8 mouse cellular contexts compared by ENCODE assay signal in the genomic region with DNA sequence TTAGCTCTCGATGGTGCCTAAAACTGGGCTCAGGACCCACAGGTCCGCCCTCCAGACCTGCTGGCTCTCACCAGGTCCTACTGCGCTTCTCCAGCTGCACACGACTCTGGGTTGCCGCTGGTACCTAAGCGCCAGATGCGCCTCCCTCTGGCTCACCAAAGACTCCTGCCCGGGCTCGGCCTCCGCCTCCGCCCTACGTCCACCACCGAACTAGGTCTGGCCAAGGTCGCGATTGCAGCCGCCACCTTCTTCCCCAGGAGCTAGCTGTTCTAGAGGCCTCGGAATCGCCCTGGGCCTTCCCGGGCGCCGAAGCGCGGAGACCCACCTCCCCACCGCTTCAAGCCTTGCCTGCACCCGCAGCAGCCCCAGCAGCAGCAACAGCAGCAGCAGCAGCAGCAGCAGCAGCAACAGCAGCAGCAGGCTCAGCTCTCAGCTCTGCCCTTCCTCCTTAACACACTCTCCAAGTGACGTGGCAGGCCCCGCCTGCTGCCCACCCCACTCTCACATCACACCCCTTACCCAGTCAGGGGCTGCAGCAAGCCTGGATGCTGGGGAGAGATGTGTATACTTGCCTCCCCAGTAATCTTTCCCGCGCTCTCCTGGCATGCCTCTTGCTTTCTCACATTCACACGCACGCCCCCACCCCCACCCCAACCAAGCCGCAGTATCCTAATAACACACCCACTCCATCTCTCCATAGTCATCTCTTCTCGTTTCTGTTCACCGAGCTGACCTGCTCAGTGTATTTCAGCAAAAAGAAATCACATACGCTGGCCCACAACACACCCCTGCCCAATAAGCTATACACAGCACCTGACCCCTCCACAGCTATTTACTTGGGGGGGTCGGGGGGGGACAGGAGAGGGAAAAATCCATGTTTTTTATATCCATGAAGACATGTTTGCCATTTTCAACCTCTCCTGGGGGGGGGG. TPM values are rescaled to one million over a fixed set of nuclear protein-coding genes. Genes with fewer than 3 reads are reported as not detected.
DNase-seq lines count a peak whose midpoint lies in the region; ATAC-seq and TF ChIP-seq lines count a peak whose summit lies in the region.

Gene Kcna6 (minus strand): TSS at position 464 of the 932 bp plus-strand sequence.

- ATAC-seq in intestine, embryonic 15.5 days = peak; percentile 82
- no peak for ATAC-seq in liver, embryonic 12.5 days
- ATAC-seq in megakaryocyte-erythroid progenitor cell, adult 5-6 weeks (replicated peaks; ENCODE audit: low FRiP score, low TSS enrichment, poor library complexity, severe bottlenecking) = no peak

- peaks cover 15% of the 10 kb centered on the region for H3K4me1 ChIP-seq in intestine, embryonic 15.5 days (replicated peaks)
- H3K4me1 ChIP-seq in liver, embryonic 12.5 days = no peaks in the 10 kb centered on the region
- 0 out of 2 replicates have a peak, but pooled peaks cover 1% of the 10 kb centered on the region for H3K4me1 ChIP-seq in small intestine, adult 2 months (ENCODE audit: control insufficient read depth, insufficient read depth, insufficient read length, low read length)

- WGBS in intestine, embryonic 15.5 days = 1% methylated on average over 36 of the region's 36 CpGs
- WGBS in liver, embryonic 12.5 days (ENCODE audit: insufficient replicate concordance) = 4% methylated on average over 36 of the region's 36 CpGs
- 4% methylated on average over 36 of the region's 36 CpGs for WGBS in small intestine, adult 2 months

- peak within 1 kb of the TSS; percentile 48 for H3K4me3 ChIP-seq in intestine, embryonic 15.5 days (replicated peaks)
- H3K4me3 ChIP-seq in liver, embryonic 12.5 days = peak within 1 kb of the TSS; percentile 41
- H3K4me3 ChIP-seq in small intestine, adult 2 months (ENCODE audit: low read depth, low read length) = peak within 1 kb of the TSS; percentile 16; the same call in 1 of the 2 replicates

- peaks cover 36% of the 10 kb centered on the region for H3K27me3 ChIP-seq in intestine, embryonic 15.5 days (replicated peaks)
- peaks cover 60% of the 10 kb centered on the region for H3K27me3 ChIP-seq in liver, embryonic 12.5 days (replicated peaks)
- peaks cover 10% of the 10 kb centered on the region; the same call in 1 of the 2 replicates for H3K27me3 ChIP-seq in small intestine, adult 2 months (ENCODE audit: control insufficient read depth, insufficient read depth, low read length)

- TF ChIP-seq POLR2A in small intestine, adult 2 months (IDR thresholded peaks at IDR 0.05; ENCODE audit: low read depth, low read length) = no peak

- TF ChIP-seq CTCF in small intestine, adult 2 months (IDR thresholded peaks at IDR 0.05; ENCODE audit: extremely low read depth, insufficient read length, insufficient replicate concordance, low read depth, low read length) = no peak

- H3K36me3 ChIP-seq in intestine, embryonic 15.5 days = no peaks in the 10 kb centered on the region
- no peaks in the 10 kb centered on the region for H3K36me3 ChIP-seq in liver, embryonic 12.5 days
- no peaks in the 10 kb centered on the region for H3K36me3 ChIP-seq in small intestine, adult 2 months (ENCODE audit: control insufficient read depth, insufficient read depth, low read length)

- H3K9me3 ChIP-seq in intestine, embryonic 15.5 days = no peaks in the 10 kb centered on the region
- no peaks in the 10 kb centered on the region for H3K9me3 ChIP-seq in liver, embryonic 12.5 days (replicated peaks)

- H3K4me2 ChIP-seq in intestine, embryonic 15.5 days (replicated peaks) = peak within 1 kb of the TSS; percentile 94
- peak within 1 kb of the TSS; percentile 59 for H3K4me2 ChIP-seq in liver, embryonic 12.5 days

- peak; percentile 6 for DNase-seq in adrenal gland, postnatal 10 days
- no peak for DNase-seq in adrenal gland, adult 2 months
- DNase-seq in lung, postnatal 10 days = peak; percentile 22
- no peak for DNase-seq in lung, postnatal 36 days

- peak within 1 kb of the TSS; percentile 42 for H3K9ac ChIP-seq in intestine, embryonic 15.5 days
- H3K9ac ChIP-seq in liver, embryonic 12.5 days = no peak within 1 kb of the TSS

- H3K27ac ChIP-seq in intestine, embryonic 15.5 days = no peak within 1 kb of the TSS
- H3K27ac ChIP-seq in liver, embryonic 12.5 days = no peak within 1 kb of the TSS
- H3K27ac ChIP-seq in small intestine, adult 2 months (ENCODE audit: insufficient read depth, low read depth, low read length) = no peak within 1 kb of the TSS

RNA-seq across cellular contexts. Expression of gene Kcna6, which starts in this region (rescaled TPM):
- total RNA-seq in adrenal gland, postnatal 10 days (2021) = 1 to 10 TPM; 3.3 to 5.7 TPM
- 1 to 10 TPM in 1 of 2 experiments, under 1 TPM in 1; 0.81 to 1.1 TPM for total RNA-seq in adrenal gland, adult 2 months (2021)
- 0.47 and 0.66 TPM in 2 replicates for polyA plus RNA-seq in adrenal gland, adult 2 months (2012; rRNA removed)
- polyA plus RNA-seq in intestine, embryonic 15.5 days (2015; fragmentation: Nextera tagmentation; extraction: Ambion mirVana) = 2.6 and 2.9 TPM in 2 replicates
- 0.45 and 0.50 TPM in 2 replicates for polyA plus RNA-seq in liver, embryonic 12.5 days (2016; fragmentation: Nextera tagmentation; extraction: Ambion mirVana)
- 0.23 and 0.55 TPM in 2 replicates for polyA plus RNA-seq in small intestine, adult 2 months (2012; rRNA removed)
- not detected in 2 replicates for total RNA-seq in megakaryocyte-erythroid progenitor cell, adult 5-6 weeks (2014; fragmentation: Nextera tagmentation)
- total RNA-seq in megakaryocyte-erythroid progenitor cell, adult 5-6 weeks (2017) = not detected in 2 replicates

Comparison
In these comparisons a context has a peak if more than half of its experiments do, and no peak if none do; other contexts are left out.
1. DNase-seq: peak in adrenal gland, postnatal 10 days (single experiment) and lung, postnatal 10 days (single experiment); none in adrenal gland, adult 2 months (single experiment) and lung, postnatal 36 days (single experiment).
2. Peak in every context shown above with its lines, with median percentiles within 50 percentile points of each other: H3K4me3 ChIP-seq.